Mouse (Mus musculus) heart, postnatal 0 days (tissue): ENCODE measurements around the gene Rabep2.
A peak's percentile ranks its signal among the peaks of the same experiment; 100 is the strongest.

Source experiments
- CTCF ChIP-seq: IDR thresholded peaks from 2 replicates; pipeline ENCODE4 v1.5.1; 2016; ENCODE audit warnings: antibody characterized with exemption, control low read depth, low read depth
- EP300 ChIP-seq: IDR thresholded peaks from 2 replicates; pipeline ENCODE4 v1.6.1; 2016; ENCODE audit warnings: antibody characterized with exemption, low read depth

- TF ChIP-seq EP300, result no peak
- TF ChIP-seq CTCF, result peak; percentile 91
Observed at GRCm38 (mm10) chr7:126399548-126399947, 29.0 kb upstream of the Rabep2 start.
